Mouse (Mus musculus): ENCODE data around the gene BC107364. TPM values are rescaled to one million over a fixed set of nuclear protein-coding genes. Genes with fewer than 3 reads are reported as not detected.
"Not testable (repeated sequence)": the region's sequence is repeated elsewhere in the genome, so short reads cannot be mapped to it uniquely, and the experiment has no call there.

BC107364 gene
- total RNA-seq, 2 experiments from 2014 or later = not detected

DNA sequence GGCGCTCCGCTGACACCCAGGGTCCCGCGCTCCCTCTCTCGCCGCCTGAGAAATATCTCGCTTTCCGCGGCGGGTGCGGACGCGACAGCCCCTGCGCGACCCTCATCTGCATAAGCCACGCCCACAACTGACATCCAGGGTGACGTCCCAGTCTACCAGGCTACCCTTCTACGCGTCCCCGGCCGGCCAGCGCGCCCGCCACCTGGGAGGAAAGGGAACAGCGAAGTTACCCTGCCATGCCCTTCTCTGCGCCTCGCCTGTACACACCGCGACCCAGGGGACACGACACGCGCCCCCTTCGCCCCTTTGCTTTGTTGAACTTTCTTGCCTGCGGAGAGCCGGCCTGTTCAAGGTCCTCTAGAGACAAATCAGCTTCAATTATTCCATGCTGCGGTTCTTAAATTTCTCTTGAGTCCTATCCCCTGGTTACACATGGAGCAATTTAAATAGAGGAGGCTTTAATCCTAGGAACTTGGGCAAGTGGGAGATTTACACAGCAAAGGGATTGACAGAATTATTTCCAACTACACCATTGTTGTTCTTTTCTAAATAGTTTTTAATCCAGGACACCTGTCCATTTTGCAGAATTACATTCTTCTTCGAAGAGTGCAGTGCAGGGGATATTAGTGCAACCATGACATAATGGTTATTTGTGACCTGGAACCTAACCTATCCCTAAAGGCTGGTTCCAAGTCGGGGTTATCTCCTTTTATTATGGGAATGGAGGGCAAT, 34.9 kb upstream of the BC107364 start:
- DNase-seq (ENCODE audit: low spot score in 2 of 2); intact Hi-C loops (cut with DNase I): not testable (repeated sequence)

DNA sequence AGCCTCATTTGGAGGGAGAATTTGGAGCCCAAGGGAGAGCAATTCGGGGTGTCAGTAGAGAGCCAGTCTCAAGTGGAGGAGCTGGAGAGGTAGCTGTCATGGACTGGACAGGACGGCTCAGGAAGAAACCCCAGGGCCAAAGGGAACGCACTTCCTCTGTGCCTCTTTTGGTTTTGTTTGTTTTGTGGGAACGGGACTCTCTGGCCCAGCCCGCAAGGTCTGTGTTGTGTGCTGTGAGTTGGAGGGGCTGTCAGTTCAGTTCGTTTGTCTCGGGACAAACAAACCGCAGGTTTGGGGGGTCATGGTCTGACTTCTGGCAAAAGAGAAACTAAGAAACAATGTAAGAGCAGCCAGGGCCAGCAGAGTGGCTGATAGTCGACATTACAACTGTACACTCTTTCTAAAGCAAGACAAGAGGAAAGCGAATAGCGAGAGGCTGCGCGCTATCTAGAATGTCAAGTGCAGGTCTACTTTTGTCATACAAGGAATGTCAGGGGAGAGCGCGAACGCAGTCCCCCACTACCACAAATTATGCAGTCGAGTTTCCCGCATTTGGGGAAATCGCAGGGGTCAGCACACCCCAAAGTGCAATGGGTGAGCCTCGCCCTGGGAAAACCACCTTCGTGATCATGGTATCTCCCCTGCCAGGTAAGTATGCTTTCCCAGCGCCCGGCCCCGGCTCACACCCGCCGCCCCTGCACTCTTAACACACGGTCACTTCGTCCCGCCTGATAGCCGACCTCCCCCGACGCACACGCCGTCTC, 34.1 kb upstream of the BC107364 start:
- intact Hi-C loops (cut with DNase I); DNase-seq (ENCODE audit: low spot score in 2 of 2): not testable (repeated sequence)

DNA sequence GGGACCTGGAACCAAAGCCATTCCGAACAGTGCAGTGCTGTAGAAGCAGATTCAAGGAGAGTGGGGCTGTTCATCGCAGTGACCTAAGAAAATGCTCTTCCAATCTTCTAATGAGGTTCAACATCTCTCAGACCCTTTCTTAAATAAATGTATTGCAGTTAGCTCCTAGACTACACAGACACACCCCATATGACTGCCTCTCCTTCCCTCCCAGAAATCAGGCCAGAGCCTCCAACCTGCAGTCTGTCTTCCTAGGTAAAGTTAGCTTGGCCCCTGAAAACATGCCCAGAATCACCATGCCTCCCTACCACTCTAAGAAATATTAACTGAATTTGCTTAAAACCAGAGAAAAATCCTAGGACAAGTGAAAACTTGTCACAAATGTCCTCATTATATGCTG, 33.3 kb upstream of the BC107364 start:
- intact Hi-C loops (cut with DNase I) = no loop called here

DNA sequence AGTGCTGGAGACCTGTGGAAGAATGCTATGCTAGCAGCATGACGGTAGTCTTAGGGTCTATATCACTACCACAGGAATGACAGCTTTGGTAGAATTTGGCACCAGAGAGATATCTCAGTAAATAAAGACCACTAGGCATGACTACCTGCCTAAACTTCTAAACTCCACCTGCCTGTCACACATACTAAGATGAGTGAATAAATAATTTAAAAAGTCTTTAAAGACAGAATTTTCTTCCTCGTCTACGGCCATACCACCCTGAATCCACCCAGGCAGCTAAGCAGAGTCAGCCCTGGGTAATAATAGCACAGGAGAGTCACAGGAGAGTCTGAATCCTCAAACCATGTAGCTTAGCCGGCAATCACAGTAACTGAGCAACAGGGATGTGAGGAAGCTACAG, 32.8 kb upstream of the BC107364 start:
- DNase-seq (ENCODE audit: low spot score in 2 of 2) = no peak
- intact Hi-C loops (cut with DNase I) = no loop called here

More for the DNA sequence above, 33.3 kb upstream of the BC107364 start:
- DNase-seq (ENCODE audit: low spot score in 2 of 2) = no peak

DNA sequence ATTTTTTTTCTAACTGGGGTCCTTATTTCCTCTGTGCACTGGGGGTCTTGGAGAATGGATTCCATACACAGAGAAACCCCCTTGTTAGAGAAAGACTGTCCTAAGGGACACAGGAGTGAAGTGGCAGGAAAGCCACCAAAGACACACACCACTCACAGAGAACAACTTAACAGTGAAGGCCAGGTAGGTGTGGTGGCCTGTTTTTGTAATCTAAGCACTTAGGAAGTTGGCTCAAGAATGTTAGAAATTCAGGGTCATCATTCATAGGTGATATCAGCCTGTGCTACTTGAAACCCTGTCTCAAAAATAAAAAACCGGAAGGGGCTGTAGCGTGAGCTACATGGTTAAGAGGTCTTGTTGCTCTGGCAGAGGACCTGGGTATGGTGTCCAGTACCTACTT, 31.8 kb upstream of the BC107364 start:
- intact Hi-C loops (cut with DNase I) = no loop called here
- no peak for DNase-seq (ENCODE audit: low spot score in 2 of 2)

DNA sequence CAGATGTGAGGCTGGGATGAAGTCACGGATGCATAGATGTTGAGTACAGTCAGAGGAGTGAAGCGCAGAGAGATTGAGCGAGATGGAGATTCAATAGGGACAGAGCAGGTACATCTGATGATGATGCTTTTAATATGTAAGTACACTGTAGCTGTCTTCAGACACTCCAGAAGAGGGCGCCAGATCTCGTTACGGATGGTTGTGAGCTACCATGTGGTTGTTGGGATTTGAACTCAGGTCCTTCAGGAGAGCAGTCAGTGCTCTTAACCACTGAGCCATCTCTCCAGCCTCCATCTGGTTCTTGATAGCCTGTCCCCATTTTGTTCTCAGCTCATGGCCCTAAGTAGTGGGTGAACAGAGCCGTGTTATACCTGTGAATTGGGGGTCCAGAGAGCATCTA, 30.9 kb upstream of the BC107364 start:
- intact Hi-C loops (cut with DNase I); DNase-seq (ENCODE audit: low spot score in 2 of 2): not testable (repeated sequence)

DNA sequence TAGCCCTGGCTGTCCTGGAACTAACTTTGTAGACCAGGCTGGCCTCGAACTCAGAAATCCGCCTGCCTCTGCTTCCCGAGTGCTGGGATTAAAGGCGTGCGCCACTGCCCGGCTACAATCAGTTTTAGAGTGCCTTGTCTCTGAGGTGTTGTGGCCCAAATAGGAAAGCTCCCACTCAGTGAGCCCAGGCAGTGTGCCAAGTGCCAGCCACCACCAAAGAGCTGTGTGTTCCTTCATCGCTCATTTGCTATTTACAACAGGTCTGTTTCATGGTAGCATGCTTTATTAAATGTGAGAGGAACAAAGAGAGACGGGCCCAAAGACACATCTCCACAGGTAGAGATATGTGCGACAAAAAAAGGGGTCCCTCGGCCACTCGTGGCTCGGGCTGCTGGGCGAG, 30.3 kb upstream of the BC107364 start:
- DNase-seq (ENCODE audit: low spot score in 2 of 2) = no peak
- intact Hi-C loops (cut with DNase I) = no loop called here

DNA sequence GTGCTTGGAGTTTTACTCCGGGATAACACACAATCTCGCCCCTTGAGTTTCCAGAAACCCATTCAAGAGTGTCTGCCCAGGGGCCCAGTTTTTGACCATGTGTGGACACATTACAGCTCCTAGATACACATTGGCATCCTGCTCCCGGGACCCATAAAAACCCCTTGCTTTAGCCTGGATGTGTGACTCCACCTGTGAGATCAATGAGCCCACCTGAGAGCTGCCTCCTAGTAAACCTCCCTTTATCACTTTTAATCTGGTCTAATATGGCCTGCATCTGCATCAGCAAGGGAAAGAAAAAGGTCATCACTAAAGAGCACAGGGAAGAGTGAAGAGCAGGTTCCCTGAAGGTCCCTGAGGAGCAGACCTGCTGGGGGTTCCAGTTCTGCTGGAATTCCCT, 29.8 kb upstream of the BC107364 start:
- intact Hi-C loops (cut with DNase I) = no loop called here
- DNase-seq (ENCODE audit: low spot score in 2 of 2) = no peak

DNA sequence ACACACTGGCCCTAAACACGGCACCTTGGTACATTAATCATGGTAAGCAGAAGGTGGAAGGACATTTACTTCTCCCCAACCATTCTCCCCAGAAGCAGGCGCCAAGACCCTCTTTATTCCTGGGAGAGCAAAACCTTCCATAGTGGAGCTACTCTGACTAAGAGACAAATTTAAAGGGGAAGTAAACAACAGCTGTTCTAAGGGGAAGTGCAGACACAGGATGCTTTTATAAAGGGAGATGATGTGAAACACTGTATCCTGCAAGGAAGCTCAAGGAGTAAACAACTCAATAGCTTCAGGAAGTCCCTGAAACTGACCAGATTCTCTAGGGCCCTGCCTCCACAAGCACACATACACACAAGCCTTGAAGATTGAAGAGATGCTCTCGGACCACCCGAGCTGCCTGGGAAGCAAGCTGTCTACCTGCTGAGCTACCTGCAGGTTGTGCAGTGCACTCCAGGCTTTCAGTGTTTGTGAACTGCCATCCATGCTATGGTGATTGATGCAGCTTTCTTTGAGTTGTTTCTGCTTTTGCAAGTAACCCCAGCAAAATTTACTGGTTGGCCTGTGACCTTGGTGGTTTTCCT, 28.7 kb upstream of the BC107364 start:
- intact Hi-C loops (cut with DNase I) = no loop called here
- DNase-seq (ENCODE audit: low spot score in 2 of 2) = no peak

DNA sequence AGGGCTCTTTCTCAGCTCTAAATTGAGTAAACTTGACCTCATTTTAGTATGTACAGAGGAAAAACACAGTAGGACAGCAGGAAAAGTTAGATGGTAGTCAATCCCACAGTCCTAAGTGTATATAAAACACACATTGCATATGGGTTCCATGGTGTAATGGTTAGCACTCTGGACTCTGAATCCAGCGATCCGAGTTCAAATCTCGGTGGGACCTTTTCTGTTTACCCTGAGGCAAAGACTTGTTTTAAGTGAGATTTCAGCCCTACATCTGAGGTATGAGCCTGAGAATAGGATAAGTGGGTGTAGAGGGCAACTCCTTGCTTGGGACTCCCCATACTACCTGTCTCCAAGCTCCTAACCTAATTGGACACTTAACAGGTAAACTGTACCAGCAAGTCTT, 27.1 kb upstream of the BC107364 start:
- intact Hi-C loops (cut with DNase I) = no loop called here
- DNase-seq (ENCODE audit: low spot score in 2 of 2) = no peak

DNA sequence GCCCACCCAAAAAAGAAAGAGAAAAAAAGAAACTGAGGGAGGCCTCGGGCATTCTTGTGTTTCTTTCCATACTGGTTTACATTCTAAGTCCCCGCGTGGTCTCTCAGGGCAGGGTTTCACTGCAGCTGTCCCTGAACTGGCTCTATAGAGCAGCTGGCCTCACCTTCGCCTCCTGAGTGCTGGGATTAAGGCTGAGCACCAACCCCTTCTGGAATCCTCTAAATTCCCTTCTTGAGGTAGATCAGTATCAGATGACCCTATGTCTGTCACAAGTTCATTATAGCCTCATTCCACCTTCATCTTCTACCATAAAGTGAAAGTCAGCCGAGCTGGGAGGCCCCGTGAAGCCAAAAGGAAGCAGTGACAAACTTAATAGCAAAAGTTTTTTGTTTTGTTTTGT, 25.5 kb upstream of the BC107364 start:
- DNase-seq (ENCODE audit: low spot score in 2 of 2) = no peak
- intact Hi-C loops (cut with DNase I) = no loop called here

DNA sequence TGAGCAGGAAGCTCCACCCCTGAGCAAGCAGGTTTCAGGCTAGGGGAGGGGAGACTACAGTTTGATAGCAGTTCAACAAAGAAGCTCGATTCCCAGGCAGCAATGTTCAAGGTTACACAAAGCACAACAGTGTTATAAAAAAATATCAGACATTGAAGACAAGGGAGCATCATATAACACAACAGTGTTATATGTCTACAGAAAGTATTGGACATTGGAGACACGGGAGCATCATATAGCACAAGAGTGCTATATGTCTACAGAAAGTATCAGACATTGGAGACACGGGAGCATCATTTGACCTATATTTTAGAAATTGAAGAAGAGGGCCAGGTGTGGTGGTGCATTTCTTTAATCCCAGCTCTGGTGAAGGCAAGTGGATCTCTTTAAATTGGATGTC, 25.0 kb upstream of the BC107364 start:
- intact Hi-C loops (cut with DNase I) = no loop called here
- DNase-seq (ENCODE audit: low spot score in 2 of 2) = no peak

DNA sequence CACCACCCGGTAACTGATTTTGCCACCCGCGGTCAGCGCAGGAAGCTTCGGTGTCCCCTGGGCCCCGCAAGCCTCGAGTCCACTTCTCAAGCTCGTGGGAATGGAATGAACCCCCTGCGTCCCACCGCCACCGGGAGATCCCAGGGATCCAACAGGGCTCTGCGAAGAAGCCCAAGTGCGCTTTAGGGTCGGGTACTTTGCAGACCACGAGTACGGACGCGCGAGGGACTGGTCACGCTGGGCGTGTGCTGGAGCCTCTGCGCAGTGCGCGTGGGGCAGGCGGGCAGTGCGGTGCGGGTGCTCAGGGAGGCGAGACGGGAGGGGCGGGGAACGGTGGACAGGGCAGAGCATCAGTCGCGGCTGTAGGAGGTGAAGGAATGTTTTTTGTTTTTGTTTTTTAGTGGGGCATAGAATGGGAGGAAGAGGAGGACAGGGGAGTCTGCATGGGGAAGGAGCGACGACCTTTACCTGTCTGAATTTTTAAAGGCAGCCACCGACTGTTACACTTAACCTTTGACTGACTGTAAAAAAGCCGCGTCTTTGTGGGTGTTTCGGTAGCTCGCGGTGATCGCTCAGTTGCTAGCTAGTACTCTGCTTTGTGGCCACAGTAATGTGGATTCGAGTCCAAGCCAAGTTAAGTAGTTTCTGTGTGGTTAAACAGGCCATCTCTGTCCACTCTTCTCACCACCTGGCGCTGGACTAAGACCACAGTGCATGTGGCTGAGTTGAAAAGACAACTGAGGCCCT, 23.0 kb upstream of the BC107364 start:
- intact Hi-C loops (cut with DNase I) = no loop called here

DNA sequence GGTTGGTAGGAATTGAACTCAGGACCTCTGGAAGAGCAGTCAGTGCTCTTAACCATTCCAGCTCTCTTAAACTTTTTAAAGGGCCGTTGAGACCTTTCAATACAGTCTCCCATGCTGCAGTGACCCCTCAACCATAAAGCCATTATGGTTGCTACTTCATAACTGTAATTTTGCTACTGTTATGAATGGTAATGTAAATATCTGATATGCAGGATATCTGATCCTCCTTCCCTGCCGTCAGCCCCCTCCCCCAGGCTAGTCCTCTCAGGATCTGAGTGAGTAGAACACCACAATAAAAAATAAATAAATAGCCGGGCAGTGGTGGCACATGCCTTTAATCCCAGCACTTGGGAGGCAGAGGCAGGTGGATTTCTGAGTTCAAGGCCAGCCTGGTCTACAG, 21.4 kb upstream of the BC107364 start:
- DNase-seq (ENCODE audit: low spot score in 2 of 2); intact Hi-C loops (cut with DNase I): not testable (repeated sequence)

More for the DNA sequence above, 23.0 kb upstream of the BC107364 start:
- DNase-seq (ENCODE audit: low spot score in 2 of 2) = no peak

DNA sequence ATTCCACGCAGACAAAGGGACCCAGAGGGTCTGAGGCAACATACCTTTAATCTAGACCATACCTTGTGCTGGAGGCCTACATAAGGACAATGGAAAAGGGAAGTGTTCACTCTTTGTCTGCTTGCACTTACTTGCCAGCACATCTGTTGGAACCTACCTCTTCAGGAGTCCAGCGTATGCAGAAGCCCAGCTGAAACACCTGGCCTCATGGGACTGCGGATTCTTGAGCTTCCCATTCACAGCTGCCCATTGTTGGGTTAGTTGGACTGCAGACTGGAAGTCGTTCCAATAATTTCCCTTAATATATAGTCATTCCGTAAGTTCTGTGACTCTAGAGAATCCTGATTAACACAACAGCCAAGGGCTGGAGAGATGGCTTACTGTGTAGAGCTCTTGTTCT, 20.0 kb upstream of the BC107364 start:
- no peak for DNase-seq (ENCODE audit: low spot score in 2 of 2)
- intact Hi-C loops (cut with DNase I) = no loop called here

DNA sequence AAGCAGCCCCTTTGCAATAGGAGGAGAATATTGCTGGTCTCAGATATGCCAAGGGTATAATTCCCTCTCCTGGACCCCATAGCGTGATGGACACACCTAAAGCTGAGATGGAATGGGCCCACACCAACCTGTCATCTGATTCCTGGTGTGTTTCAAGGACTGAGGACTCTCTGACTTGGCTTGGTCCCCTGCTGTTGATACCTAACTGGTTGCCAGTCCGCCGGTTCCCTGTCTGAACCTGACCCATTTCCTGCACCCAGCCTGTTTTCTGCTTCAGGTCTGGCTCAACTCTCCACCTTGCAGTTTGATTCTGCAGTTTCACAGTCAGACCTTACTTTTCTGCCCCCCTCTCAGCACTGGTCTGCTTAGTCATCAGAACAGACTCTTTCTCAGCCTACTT, 17.5 kb upstream of the BC107364 start:
- DNase-seq (ENCODE audit: low spot score in 2 of 2) = no peak
- intact Hi-C loops (cut with DNase I) = no loop called here

DNA sequence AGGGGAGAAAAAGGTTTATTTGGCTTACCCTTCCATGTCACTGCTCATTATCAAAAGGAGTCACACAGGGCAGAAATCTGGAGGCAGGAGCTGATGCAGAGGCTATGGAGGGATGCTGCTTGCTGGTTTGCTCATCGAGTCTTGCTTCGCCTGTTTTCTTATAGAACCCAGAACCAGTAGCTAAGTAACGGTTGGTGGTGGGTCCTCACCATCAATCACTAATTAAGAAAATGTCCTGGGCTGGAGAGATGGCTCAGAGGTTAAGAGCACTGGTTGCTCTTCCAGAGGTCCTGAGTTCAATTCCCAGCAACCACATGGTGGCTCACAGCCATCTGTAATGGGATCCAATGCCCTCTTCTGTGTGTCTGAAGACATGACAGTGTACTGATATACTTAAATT, 16.2 kb upstream of the BC107364 start:
- intact Hi-C loops (cut with DNase I); DNase-seq (ENCODE audit: low spot score in 2 of 2): not testable (repeated sequence)

DNA sequence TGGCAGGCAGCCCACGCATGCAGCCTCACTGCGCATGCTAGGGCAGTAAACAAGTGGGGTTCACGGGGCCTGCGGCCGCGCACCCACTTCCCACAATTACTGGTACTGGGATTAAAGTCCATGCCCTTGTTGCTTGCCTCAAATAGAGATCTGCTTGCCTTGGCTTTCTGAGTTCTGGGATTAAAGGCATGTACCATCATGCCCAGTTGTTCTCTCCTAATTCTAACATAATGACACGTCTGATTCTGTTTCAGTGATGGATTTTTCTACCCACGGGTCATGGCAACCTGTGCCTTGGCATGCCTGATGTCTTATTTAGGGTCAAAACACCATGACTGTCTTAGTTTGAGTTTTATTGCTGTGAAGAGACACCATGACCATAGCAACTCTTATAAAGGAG, 15.5 kb upstream of the BC107364 start:
- DNase-seq (ENCODE audit: low spot score in 2 of 2) = no peak
- intact Hi-C loops (cut with DNase I) = no loop called here

DNA sequence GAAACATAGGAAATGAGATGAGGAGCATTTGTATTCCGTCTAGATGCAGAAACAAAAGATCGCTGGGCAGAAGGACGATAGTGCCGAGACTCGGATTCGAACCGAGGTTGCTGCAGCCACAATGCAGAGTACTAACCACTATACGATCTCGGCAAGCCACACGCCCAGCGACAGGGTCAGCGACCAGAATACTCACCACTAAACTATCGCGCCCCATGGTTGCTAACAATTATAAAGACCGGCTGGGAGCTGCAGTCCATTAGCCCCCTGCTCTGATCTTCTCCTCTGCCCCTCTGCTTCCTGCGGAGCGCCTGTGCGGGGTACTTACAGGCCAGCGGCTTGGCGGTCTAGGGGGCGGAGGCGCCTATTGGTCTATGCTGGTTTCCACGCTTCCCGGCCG, 11.8 kb upstream of the BC107364 start:
- intact Hi-C loops (cut with DNase I) = no loop called here
- DNase-seq (ENCODE audit: low spot score in 2 of 2) = no peak

DNA sequence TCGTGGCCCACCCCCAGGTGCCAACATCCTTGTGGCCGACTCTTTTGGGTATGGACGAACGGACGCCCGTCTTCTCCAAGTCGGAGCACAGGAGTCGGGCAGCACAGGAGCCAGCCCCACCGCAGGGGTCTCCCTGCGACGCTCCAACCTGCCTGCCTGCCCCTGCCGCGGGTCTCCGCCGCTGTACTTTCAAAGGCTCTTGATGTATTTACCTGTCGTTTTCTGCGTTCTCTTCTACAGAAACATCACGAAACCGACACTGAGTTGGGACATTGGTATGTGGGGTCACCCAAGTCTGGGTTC, 8.4 kb upstream of the BC107364 start:
- intact Hi-C loops (cut with DNase I) = not testable (repeated sequence)

More for the DNA sequence above, 8.4 kb upstream of the BC107364 start:
- not testable (repeated sequence) for DNase-seq (ENCODE audit: low spot score in 2 of 2)

All from left cerebral cortex, postnatal 36 days (tissue).